Mouse (Mus musculus): ENCODE results near the gene Bean1.

- TF ChIP-seq CTCF (conservative IDR thresholded peaks at IDR 0.05; ENCODE audit: insufficient read depth, insufficient read length, low read depth, low read length) (no peak), POLR2A (IDR thresholded peaks at IDR 0.05; ENCODE audit: low read depth, low read length) (no peak)
These were observed 17.4 kb downstream of the Bean1 start for GRCm38 (mm10) chr8:104187622-104188021.

Measured in kidney, adult 2 months (tissue).